ENCODE assay signal across 11 mouse cellular contexts in the genomic region with DNA sequence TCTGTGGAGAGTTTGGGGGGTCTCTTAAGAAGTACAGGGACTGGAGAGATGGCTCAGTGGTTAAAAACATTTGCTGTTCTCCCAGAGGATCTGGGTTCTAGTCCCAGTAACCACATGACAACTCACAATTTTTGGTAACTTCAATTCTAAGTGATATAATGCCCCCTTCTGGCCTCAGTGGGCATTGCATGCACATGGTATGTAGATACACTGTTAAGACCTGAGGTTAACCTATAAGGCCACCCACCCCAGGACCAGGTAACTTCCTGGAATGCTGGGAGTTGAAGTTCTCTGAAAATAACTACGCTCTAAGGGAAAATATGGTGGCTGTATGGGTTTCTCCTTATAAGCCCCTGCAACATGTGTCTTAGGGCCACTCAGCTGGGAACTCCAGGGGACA. TPM values are rescaled to one million over a fixed set of nuclear protein-coding genes. Genes with fewer than 3 reads are reported as not detected.
DNase-seq lines count a peak whose midpoint lies in the region; ATAC-seq and TF ChIP-seq lines count a peak whose summit lies in the region.
"Had no signal": no experiment of that assay in that cellular context is flagged by ENCODE, and none has a peak within 500 bp of the region (broad histone marks: within the 10 kb centered on the region; RNA-seq: fewer than 3 reads in every experiment).

No protein-coding gene starts in this region.

- H3K9ac ChIP-seq in heart, adult 2 months (ENCODE audit: low read depth, low read length) = no peak overlapping the region
- no peak overlapping the region for H3K9ac ChIP-seq in neural tube, embryonic 11.5 days (ENCODE audit: low read length)

- H3K27ac ChIP-seq in heart, adult 2 months = no peak overlapping the region
- H3K27ac ChIP-seq in neural tube, embryonic 11.5 days (ENCODE audit: low read depth, low read length) = no peak overlapping the region
- no peak overlapping the region for H3K27ac ChIP-seq in midbrain, embryonic 10.5 days (replicated peaks)
- H3K27ac ChIP-seq: forebrain, embryonic 10.5 days had no signal

- TF ChIP-seq CTCF in heart, adult 2 months (IDR thresholded peaks at IDR 0.05) = peak; percentile 68

- no peaks in the 10 kb centered on the region for H3K79me2 ChIP-seq in heart, adult 2 months (replicated peaks; ENCODE audit: control insufficient read depth, insufficient read depth, low read length)

- no peak for DNase-seq in heart, adult 2 months
- no peak for DNase-seq in heart, adult 11 months
- DNase-seq in neural tube, embryonic 11.5 days (ENCODE audit: low spot score) = peak; percentile 33
- no peak for DNase-seq in neural tube, embryonic 10.5 days (ENCODE audit: extremely low spot score, low spot score)
- peak; percentile 32 for DNase-seq in c-Kit-negative CD71-positive TER-119-positive erythroid progenitor cells, embryonic 14.5 days (ENCODE audit: low read depth, low spot score)
- DNase-seq in thymus, postnatal 0 days (ENCODE audit: low spot score) = peak; percentile 56
- DNase-seq in midbrain, embryonic 10.5 days (ENCODE audit: low spot score) = no peak
- DNase-seq in left cerebral cortex, postnatal 25 days (ENCODE audit: low spot score in 2 of 2) = no peak
- DNase-seq: right cerebral cortex, adult 18-20 months had no signal

- 97% methylated on average over 1 of the region's 1 CpGs for WGBS in heart, adult 2 months
- WGBS in neural tube, embryonic 11.5 days = 100% methylated on average over 1 of the region's 1 CpGs
- 95% methylated on average over 1 of the region's 1 CpGs for WGBS in midbrain, embryonic 10.5 days

- intact Hi-C loops in heart, adult 2 months (cut with DNase I) = loop anchor here (2.0 to 5.0 kb wide), 2 partner anchors 24 to 190 kb away; partner anchors contain the start of gene Pyroxd2
- intact Hi-C loops in left cerebral cortex, postnatal 25 days (cut with DNase I) = loop anchor here (5.0 kb wide), 1 partner anchor 460 kb away; no protein-coding TSS in a partner anchor

- no peaks in the 10 kb centered on the region for H3K36me3 ChIP-seq in heart, adult 2 months (ENCODE audit: control insufficient read depth, insufficient read depth, low read length)
- H3K36me3 ChIP-seq in neural tube, embryonic 11.5 days (ENCODE audit: control insufficient read depth, insufficient read depth, low read length) = no peaks in the 10 kb centered on the region
- H3K36me3 ChIP-seq in midbrain, embryonic 10.5 days = no peaks in the 10 kb centered on the region
- H3K36me3 ChIP-seq: forebrain, embryonic 10.5 days had no signal

- TF ChIP-seq POLR2A in heart, adult 2 months (IDR thresholded peaks at IDR 0.05; ENCODE audit: insufficient read depth, low read depth, low read length) = no peak

- no peaks in the 10 kb centered on the region for H3K9me3 ChIP-seq in neural tube, embryonic 11.5 days (ENCODE audit: control insufficient read depth, low read length)
- H3K9me3 ChIP-seq in midbrain, embryonic 10.5 days (replicated peaks) = no peaks in the 10 kb centered on the region
- H3K9me3 ChIP-seq: forebrain, embryonic 10.5 days had no signal

- H3K4me2 ChIP-seq in neural tube, embryonic 11.5 days (ENCODE audit: low read depth) = no peak overlapping the region

- TF ChIP-seq EP300 in heart, adult 2 months (IDR thresholded peaks at IDR 0.05; ENCODE audit: insufficient read depth, low read depth, low read length) = no peak

- no peaks in the 10 kb centered on the region for H3K27me3 ChIP-seq in heart, adult 2 months (ENCODE audit: control insufficient read depth, insufficient read depth, low read length)
- no peaks in the 10 kb centered on the region for H3K27me3 ChIP-seq in neural tube, embryonic 11.5 days (ENCODE audit: control insufficient read depth, insufficient read depth, low read length)
- no peaks in the 10 kb centered on the region for H3K27me3 ChIP-seq in midbrain, embryonic 10.5 days (ENCODE audit: low read depth, poor library complexity, severe bottlenecking)

- ATAC-seq in neural tube, embryonic 11.5 days (ENCODE audit: insufficient read depth, low FRiP score, low TSS enrichment) = no peak

- H3K4me1 ChIP-seq in heart, adult 2 months (ENCODE audit: control insufficient read depth, insufficient read depth, low read length) = no peaks in the 10 kb centered on the region
- H3K4me1 ChIP-seq in neural tube, embryonic 11.5 days (ENCODE audit: control insufficient read depth, insufficient read depth, low read length) = no peaks in the 10 kb centered on the region
- H3K4me1 ChIP-seq in midbrain, embryonic 10.5 days = peaks cover 15% of the 10 kb centered on the region

- H3K4me3 ChIP-seq in heart, adult 2 months = no peak overlapping the region
- no peak overlapping the region for H3K4me3 ChIP-seq in neural tube, embryonic 11.5 days (ENCODE audit: low read depth, low read length)
- no peak overlapping the region for H3K4me3 ChIP-seq in midbrain, embryonic 10.5 days
- H3K4me3 ChIP-seq: forebrain, embryonic 10.5 days had no signal

RNA-seq across cellular contexts. Expression of gene Hps1, which starts 3.0 kb away (rescaled TPM):
- 1 to 10 TPM; 1.6 to 1.7 TPM for total RNA-seq in heart, adult 2 months (2021)
- 2.6 and 6.6 TPM in 2 replicates for polyA plus RNA-seq in heart, adult 2 months (2012; rRNA removed)
- 11.7 and 14.2 TPM in 2 replicates for polyA plus RNA-seq in neural tube, embryonic 11.5 days (2014; fragmentation: Nextera tagmentation; extraction: Ambion mirVana)
- polyA plus RNA-seq in thymus, postnatal 0 days (2015; fragmentation: Nextera tagmentation; extraction: Ambion mirVana) = 16.0 and 16.5 TPM in 2 replicates
- 17.5 and 19.4 TPM in 2 replicates for polyA plus RNA-seq in midbrain, embryonic 10.5 days (2016; fragmentation: Nextera tagmentation; extraction: Ambion mirVana)
- 1 to 10 TPM; 6.5 to 9.7 TPM for total RNA-seq in left cerebral cortex, postnatal 25 days (2021)

RNA-seq across cellular contexts. Expression of gene Pyroxd2, which starts 24.2 kb away (rescaled TPM):
- total RNA-seq in heart, adult 2 months (2021) = 1 to 10 TPM; 3.9 to 4.4 TPM
- polyA plus RNA-seq in heart, adult 2 months (2012; rRNA removed) = 4.6 and 4.7 TPM in 2 replicates
- polyA plus RNA-seq in neural tube, embryonic 11.5 days (2014; fragmentation: Nextera tagmentation; extraction: Ambion mirVana) = 0.95 and 1.1 TPM in 2 replicates
- 0.69 and 0.89 TPM in 2 replicates for polyA plus RNA-seq in thymus, postnatal 0 days (2015; fragmentation: Nextera tagmentation; extraction: Ambion mirVana)
- 0.46 and 0.83 TPM in 2 replicates for polyA plus RNA-seq in midbrain, embryonic 10.5 days (2016; fragmentation: Nextera tagmentation; extraction: Ambion mirVana)
- total RNA-seq in left cerebral cortex, postnatal 25 days (2021) = 1 to 10 TPM; 2.0 to 2.6 TPM
- total RNA-seq: hematopoietic stem cell, adult 5-6 weeks had no signal

Comparison
In these comparisons a context has a peak if more than half of its experiments do, and no peak if none do; other contexts are left out.
1. DNase-seq: peak in neural tube, embryonic 11.5 days (single experiment), c-Kit-negative CD71-positive TER-119-positive erythroid progenitor cells, embryonic 14.5 days (single experiment) and thymus, postnatal 0 days (single experiment); none in heart, adult 2 months (0 of 2), heart, adult 11 months (single experiment), neural tube, embryonic 10.5 days (single experiment), midbrain, embryonic 10.5 days (single experiment) and left cerebral cortex, postnatal 25 days (0 of 2).